Mouse (Mus musculus) heart, adult 2 months (tissue): Measurements from ENCODE around the gene Sash1. TPM values are rescaled to one million over a fixed set of nuclear protein-coding genes. Genes with fewer than 3 reads are reported as not detected.

Experiments used
- DNase-seq, 2 experiments: peaks; one replicate each; pipeline ENCODE4 v3.0.0; 2021
- H3K27ac ChIP-seq: fragments of 200-600 bp; 2 replicates; pipeline ENCODE4 v1.8.1; 2022
- H3K27me3 ChIP-seq: fragments of 200-500 bp; 2 replicates; pipeline ENCODE4 v1.6.1; 2012; ENCODE audit warnings: mild to moderate bottlenecking, low read length, inconsistent platforms, mixed read lengths; ENCODE audit not compliant: control insufficient read depth, insufficient read depth
- H3K36me3 ChIP-seq: fragments of 200-500 bp; 2 replicates; pipeline ENCODE4 v1.6.1; 2012; ENCODE audit warnings: low read length, inconsistent platforms; ENCODE audit not compliant: control insufficient read depth, insufficient read depth
- H3K4me1 ChIP-seq: fragments of 200-500 bp; 2 replicates; pipeline ENCODE4 v1.6.1; 2011; ENCODE audit warnings: low read length; ENCODE audit not compliant: control insufficient read depth, insufficient read depth
- H3K4me3 ChIP-seq: fragments of 200-600 bp; 2 replicates; pipeline ENCODE4 v1.8.1; 2022
- H3K79me2 ChIP-seq: fragments of 200-500 bp; replicated peaks from 2 replicates; pipeline ENCODE4 v1.6.1; 2012; ENCODE audit warnings: mild to moderate bottlenecking, inconsistent platforms, low read length, moderate library complexity, mixed read lengths; ENCODE audit not compliant: control insufficient read depth, insufficient read depth
- H3K9ac ChIP-seq: fragments of 200-500 bp; 2 replicates; pipeline ENCODE4 v1.6.1; 2012; ENCODE audit warnings: low read depth, mild to moderate bottlenecking, control low read depth, inconsistent platforms, low read length, mixed read lengths
- CTCF ChIP-seq: fragments of 200-600 bp; IDR thresholded peaks from 2 replicates; pipeline ENCODE4 v1.8.1; 2022; ENCODE audit warnings: antibody characterized with exemption, mild to moderate bottlenecking, moderate library complexity
- EP300 ChIP-seq: fragments of 200-500 bp; IDR thresholded peaks from 2 replicates; pipeline ENCODE4 v1.6.1; 2011; ENCODE audit warnings: low read depth, low read length, control low read depth; ENCODE audit not compliant: insufficient read depth
- POLR2A ChIP-seq: fragments of 200-500 bp; IDR thresholded peaks from 2 replicates; pipeline ENCODE4 v1.6.1; 2011; ENCODE audit warnings: mild to moderate bottlenecking, low read depth, low read length, control low read depth; ENCODE audit not compliant: insufficient read depth
- WGBS: fragments of 180-500 bp; shearing (Covaris S2); methylation state at CpG from one replicate; pipeline ENCODE4 v1.1.7; 2018; 5-methylcytosine and 5-hydroxymethylcytosine counted together
- intact Hi-C: fragments of 180-260 bp; cut with DNase I; formaldehyde crosslinking; loops from one replicate; pipeline ENCODE4 v1.15.1; 2025
- polyA plus RNA-seq: library from polyadenylated mRNA; depleted of rRNA; stranded (reverse); fragments of >200 nt; gene quantifications from 2 replicates; pipeline ENCODE4 v1.2.3, GENCODE M21; 2012
- total RNA-seq, 2 experiments: library from RNA; stranded (reverse); gene quantifications; 2 replicates each; pipeline ENCODE4 v1.2.3; 2021

Gene Sash1
- total and polyA plus RNA-seq, 3 experiments, result 10.0 to 32.8 (median 22.1) TPM

DNA sequence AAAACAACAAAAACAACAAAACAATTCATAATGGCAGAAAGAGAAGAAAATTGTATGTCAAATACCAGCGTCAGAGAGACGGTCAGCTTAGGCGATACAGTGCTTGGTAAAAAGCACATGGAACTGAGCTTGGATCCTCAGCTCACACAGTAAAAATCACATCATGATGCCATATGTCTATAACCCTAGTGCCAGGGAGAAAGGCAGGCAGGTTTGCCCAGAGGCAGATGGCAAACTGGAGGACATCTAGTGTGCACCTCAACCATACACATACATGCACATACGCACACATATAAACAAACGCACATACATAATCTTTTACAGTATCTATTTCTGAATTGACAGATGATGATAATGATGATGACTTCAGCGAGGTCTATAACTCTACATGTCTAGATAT is 96.8 kb downstream of the Sash1 start:
- intact Hi-C loops, result no loop called here
- Histone ChIP-seq H3K27me3 (no peaks in the 10 kb centered on the region), H3K9ac (no peak overlapping the region), H3K27ac (no peak overlapping the region), H3K4me3 (no peak overlapping the region), H3K4me1 (peaks cover 6% of the 10 kb centered on the region), H3K36me3 (peaks cover 4% of the 10 kb centered on the region), H3K79me2 (no peaks in the 10 kb centered on the region)
- no peak for DNase-seq
- TF ChIP-seq EP300, result no peak
- TF ChIP-seq CTCF, result no peak
- no peak for TF ChIP-seq POLR2A
- WGBS, result 97% methylated on average over 6 of the region's 6 CpGs

DNA sequence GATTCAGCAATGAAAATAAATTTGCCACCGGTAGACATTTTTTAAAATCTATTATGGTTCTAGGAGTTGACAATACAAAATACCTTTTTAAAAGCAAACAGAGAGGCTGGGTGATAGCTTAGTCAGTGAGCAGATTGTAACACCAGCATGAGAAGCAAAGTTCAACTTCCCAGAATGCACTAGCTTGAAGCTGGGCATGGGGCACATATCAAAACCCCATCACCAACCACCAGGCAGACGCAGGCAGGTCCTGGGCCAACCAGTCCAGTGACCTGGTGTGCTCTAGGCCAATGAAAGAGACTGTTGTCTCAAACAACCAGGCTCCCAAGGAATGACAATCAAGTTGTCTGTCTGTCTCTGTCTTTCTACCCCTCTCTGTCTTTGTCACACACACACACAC is 98.6 kb downstream of the Sash1 start:
- Histone ChIP-seq H3K4me1 (peaks cover 5% of the 10 kb centered on the region), H3K27ac (no peak overlapping the region; the same call in 1 of the 2 replicates), H3K4me3 (no peak overlapping the region), H3K79me2 (no peaks in the 10 kb centered on the region), H3K27me3 (no peaks in the 10 kb centered on the region), H3K9ac (no peak overlapping the region), H3K36me3 (peaks cover 4% of the 10 kb centered on the region)
- no peak for TF ChIP-seq POLR2A
- no peak for TF ChIP-seq EP300
- no peak for TF ChIP-seq CTCF
- intact Hi-C loops, result no loop called here
- 84% methylated on average over 2 of the region's 2 CpGs for WGBS
- no peak for DNase-seq

- Histone ChIP-seq H3K27ac (peak overlapping the region; percentile 21; the same call in 1 of the 2 replicates), H3K36me3 (peaks cover 4% of the 10 kb centered on the region), H3K4me1 (peaks cover 5% of the 10 kb centered on the region), H3K9ac (no peak overlapping the region), H3K27me3 (no peaks in the 10 kb centered on the region), H3K4me3 (no peak overlapping the region), H3K79me2 (no peaks in the 10 kb centered on the region)
- TF ChIP-seq CTCF (no peak), EP300 (0 out of 2 replicates have a peak, but pooled peaks have one; percentile 63)
- intact Hi-C loops, result no loop called here
- DNase-seq, result no peak
- WGBS, result 48% methylated on average over 11 of the region's 11 CpGs
Measured at GRCm38 (mm10) chr10:8785451-8786145, 100.3 kb downstream of the Sash1 start.

DNA sequence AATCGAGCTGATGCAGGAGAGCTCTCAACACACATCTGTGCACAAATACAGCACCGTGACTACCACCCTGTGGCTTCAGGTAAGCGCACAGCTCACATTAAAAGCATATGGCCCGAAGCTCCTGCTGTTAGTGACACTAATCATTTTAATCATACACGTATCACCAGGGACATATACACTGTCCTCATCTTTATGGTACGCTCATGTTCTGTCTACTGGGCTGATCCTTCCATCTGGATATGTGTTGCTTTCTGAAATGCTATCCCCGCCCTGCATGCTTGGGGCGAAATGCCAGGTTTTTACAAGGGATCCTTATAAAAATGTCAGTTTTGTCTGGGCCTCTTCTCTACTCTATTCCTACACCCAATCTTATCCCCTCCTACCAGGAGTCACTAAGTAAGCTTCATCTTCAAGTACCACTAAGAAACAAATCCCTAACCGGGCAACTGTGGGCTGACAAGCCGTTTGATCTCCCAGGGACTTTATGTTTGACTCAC is 103.9 kb downstream of the Sash1 start:
- no peaks in the 10 kb centered on the region for H3K79me2 ChIP-seq
- no peak for TF ChIP-seq CTCF
- no peak for TF ChIP-seq POLR2A
- TF ChIP-seq EP300, result no peak
- H3K27me3 ChIP-seq, result no peaks in the 10 kb centered on the region
- DNase-seq, result no peak
- H3K36me3 ChIP-seq, result peaks cover 6% of the 10 kb centered on the region
- no peak overlapping the region for H3K4me3 ChIP-seq
- peaks cover 3% of the 10 kb centered on the region for H3K4me1 ChIP-seq
- H3K9ac ChIP-seq, result no peak overlapping the region
- H3K27ac ChIP-seq, result no peak overlapping the region
- intact Hi-C loops, result no loop called here
- WGBS, result 85% methylated on average over 10 of the region's 10 CpGs

- Histone ChIP-seq H3K36me3 (peaks cover 4% of the 10 kb centered on the region), H3K4me1 (peaks cover 4% of the 10 kb centered on the region), H3K4me3 (no peak overlapping the region), H3K79me2 (no peaks in the 10 kb centered on the region), H3K27me3 (no peaks in the 10 kb centered on the region), H3K9ac (no peak overlapping the region), H3K27ac (no peak overlapping the region)
- intact Hi-C loops, result no loop called here
- WGBS, result 85% methylated on average over 4 of the region's 4 CpGs
- no peak for TF ChIP-seq CTCF
- TF ChIP-seq POLR2A, result no peak
- no peak for TF ChIP-seq EP300
- no peak for DNase-seq
Measured at GRCm38 (mm10) chr10:8779842-8780241, 106.0 kb downstream of the Sash1 start.

GRCm38 (mm10) chr10:8778845-8779244 is 107.0 kb downstream of the Sash1 start:
- H3K9ac ChIP-seq, result no peak overlapping the region
- whole genome bisulfite sequencing, result 92% methylated on average over 7 of the region's 7 CpGs
- no peak for DNase-seq
- no peak overlapping the region for H3K27ac ChIP-seq
- no peaks in the 10 kb centered on the region for H3K79me2 ChIP-seq
- H3K27me3 ChIP-seq, result no peaks in the 10 kb centered on the region
- intact Hi-C loops, result no loop called here
- peaks cover 2% of the 10 kb centered on the region for H3K4me1 ChIP-seq
- H3K36me3 ChIP-seq, result peaks cover 4% of the 10 kb centered on the region
- H3K4me3 ChIP-seq, result no peak overlapping the region
- TF ChIP-seq EP300 (no peak), CTCF (peak; percentile 55)
